Mouse (Mus musculus): ENCODE measurements around the gene Lrp5. TPM values are rescaled to one million over a fixed set of nuclear protein-coding genes. Genes with fewer than 3 reads are reported as not detected.
"Not testable (repeated sequence)": the region's sequence is repeated elsewhere in the genome, so short reads cannot be mapped to it uniquely, and the experiment has no call there.

Gene Lrp5
- polyA plus RNA-seq, 1 experiment from 2014 or later: 5.2 TPM

DNA sequence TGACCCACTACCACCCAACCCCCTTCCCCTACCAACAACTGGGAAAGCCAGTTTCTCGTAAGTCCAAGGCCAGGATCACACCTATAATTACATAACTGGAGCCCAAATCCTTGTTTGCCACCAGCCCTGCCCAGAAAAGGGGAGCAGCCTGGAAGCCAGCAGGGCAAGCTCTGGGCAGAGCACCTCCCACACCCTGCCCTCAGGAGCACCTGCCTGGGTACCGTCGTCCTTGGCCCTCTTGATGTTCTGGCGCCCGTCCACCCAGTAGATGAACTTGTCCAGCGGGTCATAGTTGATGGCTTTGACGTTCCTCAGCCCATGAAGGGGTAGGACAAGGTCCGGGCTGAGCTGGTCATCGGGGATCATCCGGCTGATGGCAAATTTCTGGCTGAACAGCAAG lies 76.5 kb downstream of the Lrp5 start:
- ATAC-seq (replicated peaks; ENCODE audit: low FRiP score) (no peak), DNase-seq (ENCODE audit: low spot score) (no peak)
- 92% methylated on average over 10 of the region's 10 CpGs for WGBS
- Histone ChIP-seq H3K4me1 (replicated peaks; ENCODE audit: control insufficient read depth, insufficient read depth, low read length) (no peaks in the 10 kb centered on the region), H3K9me3 (ENCODE audit: control insufficient read depth, low read length) (no peaks in the 10 kb centered on the region), H3K36me3 (ENCODE audit: control insufficient read depth, insufficient read depth, low read length) (no peaks in the 10 kb centered on the region; the same call in 1 of the 2 replicates), H3K4me3 (ENCODE audit: low read depth, low read length) (no peak overlapping the region), H3K9ac (ENCODE audit: low read length) (no peak overlapping the region), H3K27me3 (ENCODE audit: control insufficient read depth, insufficient read depth, low read length) (no peaks in the 10 kb centered on the region), H3K4me2 (ENCODE audit: low read depth, low read length, severe bottlenecking) (no peak overlapping the region), H3K27ac (ENCODE audit: low read depth, low read length) (no peak overlapping the region)

DNA sequence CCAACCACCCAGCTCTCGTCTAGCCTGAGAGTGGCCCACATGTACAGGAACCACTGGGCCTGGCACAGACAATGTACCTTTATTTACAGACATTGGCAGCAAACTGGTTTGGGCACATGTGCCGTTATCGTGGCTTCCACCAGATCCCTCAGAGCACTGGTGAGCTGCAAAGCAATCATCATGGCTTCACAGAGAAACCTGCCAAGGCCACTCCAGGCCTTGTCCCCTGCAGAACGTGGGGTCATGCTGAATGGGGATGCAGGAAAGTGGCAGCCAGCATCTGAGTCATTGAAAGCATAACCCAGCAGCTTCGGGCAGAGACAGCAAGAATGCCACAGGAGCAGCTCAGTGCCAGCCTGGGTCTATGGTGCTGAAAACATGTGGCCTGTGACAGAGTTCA lies 92.0 kb downstream of the Lrp5 start:
- no peak overlapping the region for H3K4me3 ChIP-seq (ENCODE audit: low read depth, low read length)
- no peak overlapping the region for H3K9ac ChIP-seq (ENCODE audit: low read length)
- no peaks in the 10 kb centered on the region for H3K4me1 ChIP-seq (replicated peaks; ENCODE audit: control insufficient read depth, insufficient read depth, low read length)
- no peaks in the 10 kb centered on the region for H3K9me3 ChIP-seq (ENCODE audit: control insufficient read depth, low read length)
- no peaks in the 10 kb centered on the region; the same call in 1 of the 2 replicates for H3K36me3 ChIP-seq (ENCODE audit: control insufficient read depth, insufficient read depth, low read length)
- H3K4me2 ChIP-seq (ENCODE audit: low read depth, low read length, severe bottlenecking): no peak overlapping the region
- no peak overlapping the region for H3K27ac ChIP-seq (ENCODE audit: low read depth, low read length)
- 94% methylated on average over 5 of the region's 5 CpGs for WGBS
- no peak for DNase-seq (ENCODE audit: low spot score)
- H3K27me3 ChIP-seq (ENCODE audit: control insufficient read depth, insufficient read depth, low read length): no peaks in the 10 kb centered on the region
- ATAC-seq (replicated peaks; ENCODE audit: low FRiP score): no peak

DNA sequence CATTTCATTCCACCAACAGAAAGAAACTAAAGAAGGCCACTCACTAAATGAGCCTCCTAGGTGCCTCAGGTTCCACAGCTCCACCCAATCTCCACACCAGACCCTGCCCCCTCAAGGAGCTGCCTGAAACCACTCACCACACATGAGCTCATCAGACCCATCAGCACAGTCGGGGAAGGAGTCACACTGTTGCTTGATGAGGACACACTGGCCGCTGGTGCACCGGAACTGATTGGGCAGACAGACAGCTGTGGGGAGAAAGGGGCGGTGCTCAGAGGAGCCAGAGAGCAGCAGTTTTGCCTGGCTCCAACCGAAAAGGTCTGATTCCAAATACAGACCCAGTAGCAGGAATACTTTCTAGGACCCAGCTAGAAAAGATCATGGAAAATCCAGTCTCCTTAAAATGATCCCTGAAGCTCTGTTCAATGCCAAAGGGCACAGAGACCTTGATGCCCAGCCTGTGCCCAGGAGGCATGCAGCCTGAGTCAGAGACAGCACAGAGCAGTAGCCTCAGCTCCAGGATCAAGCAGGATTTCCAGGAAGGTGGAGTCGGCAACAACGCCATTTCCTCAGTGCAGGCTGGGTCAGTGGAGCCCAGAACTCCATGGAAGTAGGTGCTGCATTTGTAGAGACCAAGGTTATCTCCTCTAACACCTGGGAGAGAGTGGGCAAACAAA lies 92.8 kb downstream of the Lrp5 start:
- H3K9me3 ChIP-seq (ENCODE audit: control insufficient read depth, low read length): no peaks in the 10 kb centered on the region
- H3K36me3 ChIP-seq (ENCODE audit: control insufficient read depth, insufficient read depth, low read length): no peaks in the 10 kb centered on the region; the same call in 1 of the 2 replicates
- no peak overlapping the region for H3K27ac ChIP-seq (ENCODE audit: low read depth, low read length)
- ATAC-seq (replicated peaks; ENCODE audit: low FRiP score): no peak
- H3K4me1 ChIP-seq (replicated peaks; ENCODE audit: control insufficient read depth, insufficient read depth, low read length): no peaks in the 10 kb centered on the region
- DNase-seq (ENCODE audit: low spot score): no peak
- no peaks in the 10 kb centered on the region for H3K27me3 ChIP-seq (ENCODE audit: control insufficient read depth, insufficient read depth, low read length)
- no peak overlapping the region for H3K4me3 ChIP-seq (ENCODE audit: low read depth, low read length)
- no peak overlapping the region for H3K9ac ChIP-seq (ENCODE audit: low read length)
- H3K4me2 ChIP-seq (ENCODE audit: low read depth, low read length, severe bottlenecking): no peak overlapping the region
- 86% methylated on average over 7 of the region's 7 CpGs for WGBS

DNA sequence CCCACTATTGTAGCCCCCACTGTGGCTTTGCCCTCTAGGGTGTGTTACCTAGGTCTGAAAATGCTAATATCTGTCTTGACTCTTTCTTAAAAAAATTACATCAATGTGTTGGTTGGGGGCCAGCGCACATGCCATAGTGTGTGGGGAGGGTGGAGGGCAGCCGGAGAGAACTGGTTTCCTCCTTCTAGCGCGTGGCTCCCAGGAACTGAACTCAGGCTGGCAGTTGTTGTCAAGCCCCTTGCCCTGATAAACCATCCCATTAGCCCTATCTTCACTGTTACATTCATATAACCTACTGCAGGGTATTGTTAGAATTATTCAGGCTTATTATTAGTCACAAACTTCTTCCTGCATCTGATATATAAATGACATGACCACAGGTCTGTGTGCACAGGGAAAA lies 96.4 kb downstream of the Lrp5 start:
- Histone ChIP-seq H3K9me3 (ENCODE audit: control insufficient read depth, low read length) (no peaks in the 10 kb centered on the region), H3K4me2 (ENCODE audit: low read depth, low read length, severe bottlenecking) (no peak overlapping the region), H3K27ac (ENCODE audit: low read depth, low read length) (no peak overlapping the region), H3K36me3 (ENCODE audit: control insufficient read depth, insufficient read depth, low read length) (no peaks in the 10 kb centered on the region; the same call in 1 of the 2 replicates), H3K4me3 (ENCODE audit: low read depth, low read length) (no peak overlapping the region), H3K9ac (ENCODE audit: low read length) (no peak overlapping the region), H3K27me3 (ENCODE audit: control insufficient read depth, insufficient read depth, low read length) (no peaks in the 10 kb centered on the region), H3K4me1 (replicated peaks; ENCODE audit: control insufficient read depth, insufficient read depth, low read length) (no peaks in the 10 kb centered on the region)
- no peak for DNase-seq (ENCODE audit: low spot score)
- ATAC-seq (replicated peaks; ENCODE audit: low FRiP score): no peak
- 95% methylated on average over 4 of the region's 4 CpGs for WGBS

DNA sequence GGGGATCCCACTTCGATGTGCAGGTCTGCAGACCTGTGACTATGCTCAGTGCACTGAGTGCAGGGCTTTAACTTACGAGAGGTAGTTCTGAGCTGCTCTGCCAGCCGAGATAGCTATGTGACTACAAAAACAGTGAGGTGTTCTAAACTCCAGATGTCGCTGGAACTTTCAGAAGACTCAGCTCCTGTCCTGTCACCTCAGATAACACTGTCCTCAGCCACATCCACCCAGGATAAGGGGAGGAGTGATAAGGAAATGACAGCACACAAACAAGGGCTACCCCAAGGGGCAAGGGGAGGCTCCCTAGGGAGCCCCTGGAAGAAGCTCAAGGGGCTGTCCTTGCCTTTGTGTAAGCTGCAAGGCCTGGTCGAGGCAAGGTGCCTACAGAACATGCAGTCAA lies 96.8 kb downstream of the Lrp5 start:
- ATAC-seq (replicated peaks; ENCODE audit: low FRiP score) (no peak), DNase-seq (ENCODE audit: low spot score) (no peak)
- H3K4me2 ChIP-seq (ENCODE audit: low read depth, low read length, severe bottlenecking): no peak overlapping the region
- no peaks in the 10 kb centered on the region for H3K4me1 ChIP-seq (replicated peaks; ENCODE audit: control insufficient read depth, insufficient read depth, low read length)
- H3K9ac ChIP-seq (ENCODE audit: low read length): no peak overlapping the region
- H3K9me3 ChIP-seq (ENCODE audit: control insufficient read depth, low read length): no peaks in the 10 kb centered on the region
- H3K4me3 ChIP-seq (ENCODE audit: low read depth, low read length): no peak overlapping the region
- 86% methylated on average over 5 of the region's 5 CpGs for WGBS
- H3K27ac ChIP-seq (ENCODE audit: low read depth, low read length): no peak overlapping the region
- H3K36me3 ChIP-seq (ENCODE audit: control insufficient read depth, insufficient read depth, low read length): no peaks in the 10 kb centered on the region; the same call in 1 of the 2 replicates
- no peaks in the 10 kb centered on the region for H3K27me3 ChIP-seq (ENCODE audit: control insufficient read depth, insufficient read depth, low read length)

DNA sequence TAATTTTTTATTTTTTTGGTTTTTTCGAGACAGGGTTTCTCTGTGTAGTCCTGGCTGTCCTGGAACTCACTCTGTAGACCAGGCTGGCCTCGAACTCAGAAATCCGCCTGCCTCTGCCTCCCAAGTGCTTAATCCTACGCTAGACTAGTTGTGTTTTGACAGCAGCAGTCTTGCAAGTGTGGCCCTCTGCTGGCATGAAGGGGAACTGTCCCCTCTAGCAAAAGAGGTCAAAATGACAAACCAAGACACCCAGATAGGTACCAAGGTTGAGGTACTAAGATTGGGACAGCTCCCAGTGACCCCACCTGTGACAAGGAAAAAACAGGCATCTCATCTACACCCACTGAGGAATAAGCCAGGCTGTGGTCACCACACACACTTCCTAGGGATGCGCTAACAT lies 98.6 kb downstream of the Lrp5 start:
- H3K9me3 ChIP-seq (ENCODE audit: control insufficient read depth, low read length); H3K9ac ChIP-seq (ENCODE audit: low read length); DNase-seq (ENCODE audit: low spot score); H3K27ac ChIP-seq (ENCODE audit: low read depth, low read length); H3K4me1 ChIP-seq (replicated peaks; ENCODE audit: control insufficient read depth, insufficient read depth, low read length); ATAC-seq (replicated peaks; ENCODE audit: low FRiP score); H3K27me3 ChIP-seq (ENCODE audit: control insufficient read depth, insufficient read depth, low read length); H3K4me3 ChIP-seq (ENCODE audit: low read depth, low read length); H3K4me2 ChIP-seq (ENCODE audit: low read depth, low read length, severe bottlenecking); H3K36me3 ChIP-seq (ENCODE audit: control insufficient read depth, insufficient read depth, low read length): not testable (repeated sequence)
- WGBS: 94% methylated on average over 5 of the region's 5 CpGs

DNA sequence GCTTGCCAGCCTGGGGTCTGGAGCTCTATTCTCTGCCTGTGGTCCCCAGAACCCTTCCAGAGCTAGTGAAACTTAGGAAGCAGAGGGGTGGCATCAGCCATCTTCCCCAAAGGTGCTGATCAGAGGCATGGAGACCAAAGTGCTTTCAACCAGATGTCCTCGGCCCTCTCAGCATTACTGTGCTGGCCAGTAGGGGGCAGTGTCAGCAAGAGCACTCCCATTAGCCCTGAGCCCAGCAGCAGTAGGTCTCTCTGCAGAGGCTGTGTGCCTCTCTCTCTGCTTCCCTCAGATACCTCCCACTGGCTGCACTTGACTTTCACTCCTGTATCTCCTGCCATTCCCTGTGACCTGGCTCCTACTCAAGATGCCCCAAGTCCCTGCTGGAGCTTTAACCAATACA lies 99.8 kb downstream of the Lrp5 start:
- Histone ChIP-seq H3K9me3 (ENCODE audit: control insufficient read depth, low read length) (no peaks in the 10 kb centered on the region), H3K9ac (ENCODE audit: low read length) (no peak overlapping the region), H3K4me2 (ENCODE audit: low read depth, low read length, severe bottlenecking) (no peak overlapping the region), H3K4me1 (replicated peaks; ENCODE audit: control insufficient read depth, insufficient read depth, low read length) (no peaks in the 10 kb centered on the region), H3K27ac (ENCODE audit: low read depth, low read length) (no peak overlapping the region), H3K27me3 (ENCODE audit: control insufficient read depth, insufficient read depth, low read length) (no peaks in the 10 kb centered on the region), H3K36me3 (ENCODE audit: control insufficient read depth, insufficient read depth, low read length) (no peaks in the 10 kb centered on the region; the same call in 1 of the 2 replicates), H3K4me3 (ENCODE audit: low read depth, low read length) (no peak overlapping the region)
- DNase-seq (ENCODE audit: low spot score) (peak; percentile 76), ATAC-seq (replicated peaks; ENCODE audit: low FRiP score) (no peak)
- 45% methylated on average over 1 of the region's 1 CpGs for WGBS

DNA sequence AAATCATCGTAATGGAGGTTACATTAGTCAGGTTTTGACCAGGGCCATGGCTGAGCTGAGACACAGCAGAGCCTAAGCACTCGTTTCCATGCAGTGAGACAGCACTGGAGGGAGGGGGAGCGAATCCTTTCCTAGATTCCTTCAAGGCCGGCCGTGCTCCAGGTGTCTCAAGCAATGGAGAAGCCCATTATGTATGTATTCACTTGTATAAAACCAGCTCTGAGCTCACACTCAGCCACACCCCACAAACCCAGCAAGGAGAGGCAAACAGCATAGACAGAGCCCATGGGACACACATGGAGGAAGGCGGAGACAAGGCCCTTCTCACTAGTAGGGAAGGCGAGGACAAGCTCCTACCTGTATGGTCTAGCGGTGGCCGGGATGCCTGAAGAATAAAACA lies 100.3 kb downstream of the Lrp5 start:
- 88% methylated on average over 9 of the region's 9 CpGs for WGBS

DNA sequence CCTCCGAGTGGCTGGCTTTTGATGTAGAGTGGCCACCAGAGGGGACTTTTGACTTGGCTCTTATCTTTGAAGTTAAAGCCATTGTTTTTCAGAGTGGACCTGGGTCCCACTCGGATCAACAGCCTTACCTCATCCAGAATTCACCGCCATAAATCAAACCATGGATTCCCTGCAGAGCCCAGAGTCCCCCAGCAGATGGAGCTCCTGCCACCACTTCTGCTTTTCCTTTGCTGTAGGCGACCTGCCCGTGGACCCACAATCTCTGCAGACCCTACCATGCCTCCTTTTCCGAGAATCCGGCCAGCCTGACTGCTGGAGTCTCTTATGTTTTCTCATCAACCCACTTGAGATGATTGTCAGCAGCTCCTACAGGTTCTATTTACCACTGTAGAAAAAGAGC lies 105.0 kb downstream of the Lrp5 start:
- no peaks in the 10 kb centered on the region for H3K27me3 ChIP-seq (ENCODE audit: control insufficient read depth, insufficient read depth, low read length)
- ATAC-seq (replicated peaks; ENCODE audit: low FRiP score) (no peak), DNase-seq (ENCODE audit: low spot score) (peak; percentile 79)
- H3K4me1 ChIP-seq (replicated peaks; ENCODE audit: control insufficient read depth, insufficient read depth, low read length): no peaks in the 10 kb centered on the region
- no peak overlapping the region for H3K9ac ChIP-seq (ENCODE audit: low read length)
- H3K4me2 ChIP-seq (ENCODE audit: low read depth, low read length, severe bottlenecking): no peak overlapping the region
- no peak overlapping the region for H3K27ac ChIP-seq (ENCODE audit: low read depth, low read length)
- H3K36me3 ChIP-seq (ENCODE audit: control insufficient read depth, insufficient read depth, low read length): no peaks in the 10 kb centered on the region
- H3K4me3 ChIP-seq (ENCODE audit: low read depth, low read length): no peak overlapping the region
- no peaks in the 10 kb centered on the region for H3K9me3 ChIP-seq (ENCODE audit: control insufficient read depth, low read length)
- 38% methylated on average over 7 of the region's 7 CpGs for WGBS

More for the DNA sequence above, 100.3 kb downstream of the Lrp5 start:
- no peaks in the 10 kb centered on the region for H3K27me3 ChIP-seq (ENCODE audit: control insufficient read depth, insufficient read depth, low read length)
- no peaks in the 10 kb centered on the region; the same call in 1 of the 2 replicates for H3K36me3 ChIP-seq (ENCODE audit: control insufficient read depth, insufficient read depth, low read length)
- no peak overlapping the region for H3K27ac ChIP-seq (ENCODE audit: low read depth, low read length)
- no peak for DNase-seq (ENCODE audit: low spot score)
- no peaks in the 10 kb centered on the region for H3K4me1 ChIP-seq (replicated peaks; ENCODE audit: control insufficient read depth, insufficient read depth, low read length)
- H3K9me3 ChIP-seq (ENCODE audit: control insufficient read depth, low read length): no peaks in the 10 kb centered on the region
- no peak overlapping the region for H3K9ac ChIP-seq (ENCODE audit: low read length)
- no peak overlapping the region for H3K4me3 ChIP-seq (ENCODE audit: low read depth, low read length)
- ATAC-seq (replicated peaks; ENCODE audit: low FRiP score): no peak
- H3K4me2 ChIP-seq (ENCODE audit: low read depth, low read length, severe bottlenecking): no peak overlapping the region

Data from forebrain, embryonic 11.5 days (tissue).